Mouse (Mus musculus) cerebellum, adult 18-20 months (tissue): Measurements from ENCODE around the gene Sdccag8.
"Not testable (repeated sequence)": the region's sequence is repeated elsewhere in the genome, so short reads cannot be mapped to it uniquely, and the experiment has no call there.

Source experiments
- DNase-seq, 2 experiments: peaks; one replicate each; pipeline ENCODE4 v3.0.0; 2021

The Sdccag8 gene

GRCm38 (mm10) chr1:176880943-176881342 is 66.5 kb downstream of the Sdccag8 start:
- DNase-seq, result no peak

GRCm38 (mm10) chr1:176885207-176885933 is 70.9 kb downstream of the Sdccag8 start:
- no peak for DNase-seq

- DNase-seq, result no peak
These were observed 71.5 kb downstream of the Sdccag8 start for GRCm38 (mm10) chr1:176886002-176886401.

DNA sequence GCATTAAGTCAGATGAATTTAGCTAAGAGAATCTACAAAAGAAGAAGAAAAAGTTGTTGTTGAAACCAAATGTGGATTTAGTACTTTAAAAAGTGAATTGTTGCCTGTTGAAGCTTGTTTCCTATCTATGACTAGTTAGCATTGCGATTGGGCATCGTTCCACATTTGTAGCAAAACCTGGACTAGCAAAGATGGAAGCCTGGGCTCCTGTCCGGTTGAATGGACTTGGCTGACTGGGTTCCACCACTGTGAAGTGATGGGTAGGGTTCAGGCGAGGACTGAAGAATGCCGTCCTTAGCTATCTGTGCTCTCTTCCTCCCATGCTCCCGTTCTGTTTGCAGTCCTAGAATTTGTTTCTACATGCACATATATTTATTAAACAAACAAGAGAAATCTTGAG is 89.3 kb downstream of the Sdccag8 start:
- no peak for DNase-seq

DNA sequence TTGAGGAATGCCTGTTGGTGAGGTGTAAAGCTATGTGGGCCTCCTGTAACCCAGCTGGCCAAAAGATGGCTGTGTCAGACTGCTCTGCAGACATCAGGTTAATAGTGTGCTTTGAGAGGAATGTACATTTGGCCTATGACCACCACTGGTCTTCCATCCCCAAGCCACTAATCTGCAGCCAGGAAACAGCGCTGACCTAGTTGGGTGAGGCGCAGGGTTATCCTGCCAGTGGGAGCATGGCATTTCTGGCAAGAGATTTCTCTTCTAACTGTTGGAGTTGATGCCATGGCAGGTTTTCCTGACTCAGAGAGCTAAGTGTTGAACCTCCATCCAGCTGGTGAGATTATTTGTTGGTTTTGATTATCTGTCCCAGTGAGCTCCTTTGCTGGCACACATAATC is 101.5 kb downstream of the Sdccag8 start:
- DNase-seq, result peak; percentile 70 to 82

DNA sequence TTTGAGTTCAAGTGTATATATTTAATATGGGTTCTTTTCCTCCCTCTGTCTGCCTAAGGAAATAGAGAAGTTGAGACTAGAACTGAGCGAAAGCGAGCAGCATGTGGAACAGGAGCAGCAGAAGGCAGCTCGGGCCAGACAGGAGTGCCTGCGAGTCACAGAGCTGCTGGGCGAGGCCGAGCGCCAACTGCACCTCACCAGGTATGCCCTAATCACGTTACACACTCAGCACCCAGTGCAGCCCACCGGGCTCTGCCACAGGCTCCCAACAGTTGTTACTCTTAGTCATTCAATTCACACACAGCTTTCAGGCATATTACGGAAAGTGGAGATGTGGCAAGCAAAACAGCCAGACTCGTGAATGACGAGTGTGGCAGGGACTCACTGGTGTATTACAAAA is 105.0 kb downstream of the Sdccag8 start:
- peak; percentile 52 to 55 for DNase-seq

GRCm38 (mm10) chr1:176922842-176923241 is 108.4 kb downstream of the Sdccag8 start:
- DNase-seq, result no peak

DNA sequence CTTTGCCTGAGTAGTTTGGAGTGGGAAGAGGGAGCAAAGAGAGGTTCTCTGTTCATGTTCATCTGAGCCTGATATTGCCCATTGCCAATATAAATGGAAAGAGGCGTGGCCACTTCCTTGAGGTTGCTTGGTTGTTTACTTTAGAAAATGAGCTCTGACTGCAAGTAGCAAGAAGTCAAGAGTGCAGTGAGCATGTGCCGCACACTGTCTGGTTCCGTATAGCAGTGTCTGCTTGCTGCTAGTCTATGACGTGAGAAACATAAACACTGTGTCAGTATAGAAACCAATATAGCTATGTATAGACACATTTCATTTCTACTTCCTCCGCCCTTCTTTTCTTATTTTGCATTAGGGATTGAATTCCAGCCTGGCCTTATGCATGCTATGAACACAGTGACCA is 111.5 kb downstream of the Sdccag8 start:
- peak in 1 of 2 experiments; percentile 5 for DNase-seq

DNA sequence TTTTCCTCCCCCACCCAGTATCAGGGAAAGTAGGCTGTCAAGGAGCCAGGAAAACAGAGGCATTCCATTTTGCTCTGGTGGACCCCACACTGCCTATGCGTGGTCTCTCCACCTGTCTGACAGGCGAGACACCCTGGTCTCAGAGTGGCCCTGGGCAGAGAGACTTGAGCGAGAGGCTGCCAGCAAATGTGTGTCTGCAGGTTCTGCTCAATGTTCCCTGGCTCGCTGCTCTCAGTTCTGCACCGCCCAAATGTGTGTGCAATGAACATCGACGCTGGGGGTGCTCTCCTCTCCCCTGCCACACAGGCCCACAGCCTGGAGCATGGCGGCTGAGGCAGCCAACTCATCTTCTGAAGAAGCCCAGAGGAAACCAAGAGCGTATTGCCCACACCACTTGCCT is 112.9 kb downstream of the Sdccag8 start:
- peak; percentile 29 to 48 for DNase-seq

DNA sequence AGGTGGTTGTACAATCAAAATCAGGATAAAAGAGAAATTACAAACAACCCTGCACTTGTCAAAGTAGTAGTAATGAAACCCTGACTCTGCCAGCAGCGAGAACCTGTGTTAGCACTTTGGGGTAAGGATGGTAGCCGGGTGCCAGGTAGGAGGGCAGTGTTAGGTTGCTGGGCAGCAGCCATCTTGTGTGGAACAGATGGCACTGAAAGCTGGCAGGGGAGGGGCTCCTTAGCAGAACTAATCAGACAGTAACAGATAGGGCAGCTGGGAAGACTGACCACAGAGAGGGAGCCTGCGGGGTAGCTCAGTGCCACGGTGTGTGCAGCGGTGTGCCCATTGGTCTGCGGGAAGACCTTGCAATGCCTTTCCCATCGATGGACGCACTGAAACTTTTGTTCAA is 115.2 kb downstream of the Sdccag8 start:
- peak; percentile 92 for DNase-seq

DNA sequence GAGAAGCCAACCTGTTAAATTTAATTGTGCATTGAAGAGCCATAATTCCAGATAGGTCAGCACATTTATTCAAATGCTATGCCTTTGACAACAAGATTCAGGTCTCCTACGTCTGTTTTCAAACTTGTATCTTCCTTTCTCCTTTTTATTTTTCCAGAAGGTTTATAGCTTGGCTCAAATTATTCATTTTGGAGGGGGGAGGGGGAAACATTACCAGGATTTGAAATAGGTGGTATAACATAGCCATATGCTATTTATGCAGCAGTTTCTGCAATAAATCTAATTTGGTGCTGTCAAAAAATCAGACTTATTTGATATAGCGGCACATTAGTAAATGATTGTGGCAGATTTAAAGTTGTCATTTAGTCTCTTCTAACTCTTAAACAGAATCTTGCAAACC is 116.1 kb downstream of the Sdccag8 start:
- DNase-seq, result no peak

DNA sequence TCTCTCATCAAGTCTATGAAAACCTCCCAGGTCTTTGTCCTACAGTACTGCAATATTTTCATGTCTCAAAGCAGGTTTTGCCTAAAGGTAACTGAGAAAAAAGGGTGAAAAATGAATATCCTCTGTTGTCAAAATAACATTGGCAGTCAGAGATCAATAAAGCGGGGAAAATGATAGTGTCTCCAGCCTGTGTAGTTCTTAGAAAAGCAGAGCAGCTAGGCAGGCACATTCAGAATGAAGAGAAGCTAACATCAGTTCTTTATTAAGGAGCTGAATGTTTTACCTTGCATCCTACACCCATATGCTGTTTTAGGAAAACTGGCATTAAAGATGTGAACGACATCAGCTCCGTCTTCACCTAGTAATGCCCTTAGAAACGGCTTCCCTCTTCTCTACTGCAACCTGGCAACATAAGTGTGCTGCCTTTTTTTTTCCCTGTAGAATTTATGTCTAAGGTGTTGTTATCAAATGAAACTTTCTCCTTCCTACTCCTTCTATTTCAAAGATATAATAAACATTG is 116.6 kb downstream of the Sdccag8 start:
- peak in 1 of 2 experiments; percentile 41 for DNase-seq

- DNase-seq, result peak; percentile 59 to 75
These were observed 117.1 kb downstream of the Sdccag8 start for GRCm38 (mm10) chr1:176931511-176931910.

DNA sequence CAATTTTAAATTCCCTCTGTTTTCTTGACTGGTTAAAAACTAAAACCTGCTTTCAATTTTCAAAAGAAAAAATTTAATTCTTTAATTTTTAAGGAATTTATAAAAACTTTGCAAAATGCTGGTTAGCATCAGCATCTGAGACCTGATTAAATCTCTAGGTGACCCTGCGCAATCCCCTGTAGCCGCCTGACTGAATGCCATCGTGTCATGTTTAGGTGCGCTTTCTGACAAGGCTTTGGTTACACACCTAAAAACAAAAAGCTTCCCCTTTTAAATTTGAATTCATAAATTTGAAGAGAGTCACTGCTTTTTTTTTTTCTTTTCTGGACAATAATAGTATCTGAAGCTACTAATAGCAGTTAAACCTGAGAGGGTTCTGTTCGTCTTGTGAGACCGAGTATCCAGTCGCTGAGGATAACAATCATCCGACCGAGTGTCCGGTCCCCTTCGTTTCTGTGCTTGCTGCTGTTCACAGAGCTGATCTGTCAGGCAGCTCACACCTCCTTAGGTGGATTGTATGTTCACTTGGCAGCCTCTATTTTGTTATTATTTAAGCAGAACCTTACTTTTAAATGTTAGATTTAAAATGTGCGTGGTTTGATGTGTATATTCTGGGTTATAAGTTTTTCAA is 118.0 kb downstream of the Sdccag8 start:
- DNase-seq, result peak; percentile 55 to 62

DNA sequence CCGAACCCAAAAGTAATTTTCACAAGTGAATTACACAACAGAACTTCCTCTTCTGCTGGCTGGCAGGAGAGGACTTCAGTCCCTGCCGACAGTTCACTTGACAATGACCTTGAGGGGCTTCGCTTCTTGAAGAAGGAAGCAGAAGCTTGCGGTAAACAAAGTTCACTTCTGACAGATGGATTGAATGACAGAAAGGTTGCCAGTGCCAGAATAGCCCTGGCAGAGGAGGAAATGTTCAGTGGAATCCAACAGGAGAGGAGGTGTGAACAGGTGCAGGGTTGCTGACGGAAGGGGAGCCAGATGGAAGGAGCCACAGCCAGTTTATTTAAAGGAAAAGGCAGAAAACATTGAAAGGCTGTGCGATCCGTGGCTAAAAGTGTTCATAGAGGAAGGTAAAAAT is 118.9 kb downstream of the Sdccag8 start:
- peak; percentile 86 to 90 for DNase-seq

DNA sequence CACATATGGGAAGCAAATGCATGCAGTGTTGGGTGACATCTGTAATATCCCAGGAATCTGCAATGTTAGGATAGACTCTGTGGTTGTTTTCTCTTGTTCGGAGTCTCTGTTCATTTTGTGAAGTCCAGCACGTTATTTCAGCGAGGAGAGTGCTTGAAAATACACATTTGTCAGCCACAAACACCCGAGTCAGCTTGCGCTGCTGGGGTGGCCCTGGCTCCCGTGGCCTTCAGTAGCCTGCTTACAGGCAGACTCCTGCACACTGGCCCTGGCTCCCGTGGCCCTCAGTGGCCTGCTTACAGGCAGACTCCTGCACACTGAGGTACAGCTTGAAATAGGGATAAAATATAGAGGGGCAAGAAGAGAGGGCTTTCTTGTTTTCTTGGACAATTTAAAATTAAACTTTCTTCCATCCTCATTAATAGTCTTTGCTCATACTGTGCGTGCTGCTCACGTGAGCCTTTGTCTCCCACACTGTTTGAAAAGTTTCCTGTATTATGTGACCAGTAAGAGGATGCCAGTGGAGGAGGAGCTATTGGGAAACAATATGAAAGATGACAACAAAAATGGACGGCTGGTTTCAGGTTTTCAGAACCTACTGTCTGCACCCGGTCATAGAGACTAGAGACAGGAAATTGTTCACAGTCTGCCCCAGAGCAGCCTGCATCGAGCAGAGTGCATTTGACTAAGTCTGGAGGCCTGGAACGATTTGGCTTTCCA is 119.7 kb downstream of the Sdccag8 start:
- DNase-seq, result peak; percentile 55 to 66

DNA sequence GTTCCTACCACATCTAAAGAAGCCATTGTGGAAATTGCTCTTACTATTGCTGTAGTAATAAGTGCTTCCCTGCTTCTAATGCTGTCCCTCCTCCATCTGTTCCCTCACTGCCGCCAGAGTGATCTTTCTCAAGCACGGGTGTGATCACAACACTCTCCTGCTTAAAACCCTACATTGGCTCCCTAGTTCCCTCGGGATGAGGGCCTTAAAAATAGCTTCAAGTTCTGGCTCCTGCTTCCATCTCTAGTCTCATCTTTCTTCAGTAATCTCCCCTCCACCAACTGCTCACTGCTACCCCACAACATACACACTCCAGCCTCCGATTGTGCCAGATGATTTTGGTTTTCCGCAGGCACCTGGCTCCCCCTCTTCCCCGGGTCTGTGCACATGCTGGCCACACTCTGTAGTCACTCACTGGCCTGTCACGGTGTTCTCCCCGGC is 125.5 kb downstream of the Sdccag8 start:
- DNase-seq, result peak; percentile 55 to 68

DNA sequence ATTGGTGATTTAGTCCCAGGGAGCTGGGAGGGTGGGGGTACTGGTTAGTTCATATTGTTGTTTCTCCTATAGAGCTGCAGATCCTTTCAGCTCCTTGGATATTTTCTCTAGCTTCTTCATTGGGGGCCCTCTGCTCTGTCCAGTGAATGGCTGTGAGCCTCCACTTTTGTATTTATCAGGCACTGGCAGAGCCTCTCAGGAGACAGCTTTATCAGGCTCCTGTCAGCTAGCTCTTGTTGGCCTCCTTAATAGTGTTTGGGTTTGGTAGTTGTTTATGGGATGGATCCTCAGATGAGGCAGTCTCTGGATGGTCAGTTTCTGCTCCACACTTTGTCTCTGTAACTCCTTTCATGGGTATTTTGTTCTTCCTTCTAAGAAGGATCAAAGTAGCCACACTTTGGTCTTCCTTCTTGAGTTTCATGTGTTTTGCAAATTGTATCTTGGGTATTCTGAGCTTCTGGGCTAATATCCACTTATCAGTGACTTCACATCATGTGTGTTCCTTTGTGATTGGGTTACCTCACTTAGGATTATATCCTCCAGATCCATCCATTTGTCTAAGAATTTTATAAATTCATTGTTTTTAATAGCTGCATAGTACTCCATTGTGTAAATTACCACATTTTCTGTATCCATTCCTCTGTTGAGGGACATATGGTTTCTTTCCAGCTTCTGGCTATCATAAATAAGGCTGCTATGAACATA is 127.0 kb downstream of the Sdccag8 start:
- DNase-seq, result not testable (repeated sequence)

DNA sequence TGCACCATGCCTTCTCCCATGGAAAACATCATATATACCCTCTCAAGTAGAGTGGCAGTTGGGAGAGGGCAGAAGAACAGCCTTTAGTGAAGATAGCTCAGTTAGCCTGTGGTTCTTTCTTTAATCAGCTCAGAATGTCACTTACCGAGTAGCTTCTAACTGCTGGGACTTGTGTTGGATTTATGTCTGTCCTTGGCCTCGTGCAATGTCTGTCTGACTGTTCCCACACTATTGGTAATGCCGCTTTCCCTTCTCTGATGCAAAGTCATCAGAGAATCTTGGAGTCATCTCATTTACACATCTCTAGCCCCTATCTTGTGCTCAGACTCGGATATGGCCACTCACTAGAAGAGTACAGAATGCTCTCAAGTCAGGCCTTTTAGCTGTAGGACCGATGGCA is 128.7 kb downstream of the Sdccag8 start:
- no peak for DNase-seq

DNA sequence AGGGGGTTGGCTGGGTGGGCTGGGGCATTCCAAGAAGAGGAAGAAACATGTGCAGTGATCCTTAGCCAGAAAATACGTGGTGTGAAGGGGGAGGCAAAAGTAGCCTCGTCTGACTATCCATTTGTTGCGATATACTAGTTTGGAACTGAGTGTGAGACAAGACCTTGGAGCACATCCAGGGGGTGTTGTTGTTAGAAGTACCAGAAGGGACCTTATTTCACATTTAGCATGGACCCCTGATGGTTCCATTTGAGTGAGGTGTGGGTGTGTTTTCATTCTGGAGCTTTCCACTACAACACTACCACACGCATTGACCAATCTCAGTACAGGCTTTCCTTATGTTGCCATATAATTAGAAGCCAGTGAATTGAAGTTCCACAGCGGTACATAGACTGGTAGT is 129.5 kb downstream of the Sdccag8 start:
- DNase-seq, result no peak

DNA sequence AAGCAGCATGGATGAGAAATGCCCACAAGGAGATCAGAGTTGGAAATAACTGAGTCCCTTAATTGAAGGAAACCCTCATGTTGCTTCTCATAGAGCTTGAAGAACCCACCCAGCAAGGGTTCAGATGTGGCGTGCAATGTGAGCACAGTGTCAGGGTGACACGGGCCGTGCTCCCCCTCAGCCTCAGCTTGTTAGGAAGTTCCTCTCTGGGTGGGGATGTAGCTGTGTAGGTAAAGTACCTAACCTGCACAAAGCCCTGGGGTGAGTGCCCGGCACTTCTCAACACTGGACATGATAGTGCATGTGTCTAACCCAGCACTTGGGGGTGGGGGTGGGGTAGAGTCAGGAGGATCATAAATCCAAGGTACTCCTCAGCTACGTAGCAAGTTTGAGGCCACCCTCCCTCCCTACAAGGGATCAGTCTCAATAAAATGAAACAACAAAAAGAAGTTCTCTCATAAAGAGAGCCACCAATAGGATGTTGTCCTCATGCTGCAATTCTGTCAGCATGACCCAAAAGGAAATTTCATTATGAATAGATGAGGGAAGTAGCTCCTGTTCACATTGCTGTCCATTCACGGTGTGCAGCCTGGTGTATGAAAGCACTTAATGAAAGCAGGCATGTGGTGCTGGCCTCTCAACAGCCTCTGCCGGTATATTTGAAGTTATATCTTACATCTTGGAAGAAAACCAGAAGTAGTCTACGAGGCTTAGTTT is 130.2 kb downstream of the Sdccag8 start:
- no peak for DNase-seq

DNA sequence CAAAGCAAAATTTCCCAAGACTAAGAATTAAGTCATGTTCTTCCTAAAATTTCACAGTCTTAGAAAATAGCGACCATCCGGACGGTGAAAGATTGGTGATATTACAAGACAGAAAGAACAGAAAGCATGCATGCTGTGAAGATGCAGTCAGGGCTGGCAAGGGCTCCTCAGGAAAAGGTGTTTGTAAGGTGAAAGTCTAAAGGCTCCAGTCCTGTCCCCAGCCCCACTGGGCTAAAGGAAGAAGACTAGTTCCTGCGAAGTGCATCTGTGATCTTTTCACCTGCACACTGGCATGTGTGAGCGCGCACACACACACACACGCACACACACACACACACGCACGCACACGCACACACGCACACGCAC is 130.7 kb downstream of the Sdccag8 start:
- no peak for DNase-seq
